Mouse (Mus musculus) G1E (cell line): ENCODE measurements around the gene Plcg1. TPM values are rescaled to one million over a fixed set of nuclear protein-coding genes. Genes with fewer than 3 reads are reported as not detected.

ENCODE experiments used
- ATAC-seq: 2 replicates; pipeline ENCODE4 v1.8.0; 2016; ENCODE audit warnings: mild to moderate bottlenecking; ENCODE audit not compliant: insufficient number of reproducible peaks, poor library complexity, low FRiP score, severe bottlenecking; ENCODE audit errors: extremely low read depth
- DNase-seq: peaks from one replicate; pipeline ENCODE4 v3.0.0; 2012; ENCODE audit warnings: low spot score
- H3K27me3 ChIP-seq: 2 replicates; pipeline ENCODE4 v1.6.1; 2012; ENCODE audit warnings: mild to moderate bottlenecking, low read length, inconsistent platforms; ENCODE audit not compliant: insufficient read depth
- H3K36me3 ChIP-seq: replicated peaks from 2 replicates; pipeline ENCODE3; 2012; ENCODE audit warnings: mild to moderate bottlenecking, inconsistent platforms
- H3K4me1 ChIP-seq: 2 replicates; pipeline ENCODE4 v1.6.1; 2012; ENCODE audit warnings: low read depth, low read length, inconsistent platforms, mixed read lengths; ENCODE audit not compliant: insufficient read depth
- H3K4me3 ChIP-seq: 2 replicates; pipeline ENCODE4 v1.5.1; 2012; ENCODE audit warnings: low read depth, mild to moderate bottlenecking, inconsistent platforms, low read length, moderate library complexity, mixed read lengths
- H3K9me3 ChIP-seq: replicated peaks from 2 replicates; pipeline ENCODE4 v1.6.1; 2012; ENCODE audit warnings: inconsistent platforms
- CTCF ChIP-seq: IDR thresholded peaks from 2 replicates; pipeline ENCODE4 v1.5.1; 2012; ENCODE audit warnings: low read depth, low read length, inconsistent platforms, mixed read lengths
- GATA1 ChIP-seq: IDR thresholded peaks from 2 replicates; pipeline ENCODE4 v1.6.1; 2012; ENCODE audit warnings: borderline replicate concordance, low read length, inconsistent platforms, mixed read lengths
- GATA2 ChIP-seq: IDR thresholded peaks from 2 replicates; pipeline ENCODE4 v1.6.1; 2012; ENCODE audit warnings: low read depth, low read length, inconsistent platforms, borderline replicate concordance
- POLR2AphosphoS5 ChIP-seq: IDR thresholded peaks from 2 replicates; pipeline ENCODE4 v1.6.1; 2012; ENCODE audit warnings: low read depth, low read length, inconsistent platforms; ENCODE audit not compliant: insufficient replicate concordance
- TAL1 ChIP-seq: conservative IDR thresholded peaks from 2 replicates; pipeline ENCODE4 v1.6.1; 2012; ENCODE audit warnings: low read depth, low read length, inconsistent platforms, mixed read lengths
- polyA plus RNA-seq: library from polyadenylated mRNA; stranded (reverse); fragments of >175 nt; gene quantifications from 2 replicates; pipeline ENCODE4 v1.2.3, GENCODE M21; 2012
- total RNA-seq, 2 experiments: library from RNA; stranded (forward) in 1 of 2; stranded (reverse) in 1 of 2; fragments of 200-1000 nt in 1 of 2; fragments of >200 nt in 1 of 2; fragmentation: Nextera tagmentation in 1 of 2; gene quantifications; 2 replicates each; pipeline ENCODE4 v1.2.3; 2014 to 2017

The Plcg1 gene
- total and polyA plus RNA-seq, 3 experiments: 4.1 to 31.5 (median 11.1) TPM

DNA sequence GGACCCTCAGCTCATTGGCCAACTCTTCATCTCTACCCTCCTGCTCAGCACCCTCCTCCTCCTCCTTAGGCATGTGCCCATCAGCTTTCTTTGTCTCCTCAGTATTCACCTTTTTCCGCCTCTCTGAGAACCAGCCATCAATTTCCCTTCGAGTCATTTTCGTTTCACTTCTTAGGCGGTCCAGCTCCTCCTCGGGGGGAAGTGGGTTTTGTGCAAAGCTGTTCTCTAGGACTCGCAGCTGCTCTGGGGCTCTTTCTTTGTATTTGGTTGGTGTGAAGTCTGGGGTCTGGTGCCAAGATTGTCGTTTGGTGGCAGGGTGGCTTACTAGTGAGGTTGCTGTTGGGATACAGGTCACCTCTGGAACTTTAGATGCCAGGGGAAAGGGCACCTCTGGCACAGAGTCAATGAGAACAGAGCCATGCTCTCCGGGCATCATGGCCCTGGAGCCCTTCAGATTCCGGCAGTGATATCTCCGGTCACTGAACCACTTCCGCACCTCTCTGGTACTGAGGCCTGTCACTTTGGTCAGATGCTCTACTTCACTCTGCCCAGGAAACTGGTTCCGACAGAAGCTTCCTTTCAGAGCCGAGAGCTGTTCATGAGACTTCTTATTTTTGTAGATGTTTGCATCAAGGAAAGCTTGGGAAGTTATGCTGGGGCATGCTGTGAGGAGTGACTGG is 49.2 kb downstream of the Plcg1 start:
- H3K4me3 ChIP-seq: no peak overlapping the region
- no peaks in the 10 kb centered on the region for H3K4me1 ChIP-seq
- 0 out of 2 replicates have a peak, but pooled peaks cover 2% of the 10 kb centered on the region for H3K9me3 ChIP-seq
- DNase-seq (no peak), ATAC-seq (no peak)
- no peaks in the 10 kb centered on the region for H3K27me3 ChIP-seq
- no peak for TF ChIP-seq GATA1
- TF ChIP-seq GATA2: no peak
- TF ChIP-seq TAL1: no peak
- TF ChIP-seq CTCF: no peak
- no peak for TF ChIP-seq POLR2AphosphoS5
- H3K36me3 ChIP-seq: peaks cover 29% of the 10 kb centered on the region

DNA sequence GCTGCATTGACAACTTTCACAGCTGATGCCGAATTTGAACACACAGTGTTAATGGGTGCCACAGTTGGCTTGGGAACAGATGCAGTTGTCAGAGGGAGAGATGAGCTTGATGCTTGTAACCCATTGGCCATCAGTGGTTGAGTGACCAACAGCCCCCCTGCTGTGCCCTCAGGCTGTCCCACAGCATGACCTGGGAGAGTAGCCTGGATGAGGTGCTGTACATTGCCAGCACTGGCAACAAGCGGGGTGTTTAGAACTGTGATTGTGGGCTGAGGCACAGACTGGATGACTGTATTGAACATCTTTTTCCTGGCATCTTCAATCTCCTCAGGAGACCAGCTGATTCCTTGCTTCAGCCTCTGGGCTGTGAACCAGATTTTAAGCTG is 49.7 kb downstream of the Plcg1 start:
- no peak for ATAC-seq
- Histone ChIP-seq H3K27me3 (no peaks in the 10 kb centered on the region), H3K4me3 (no peak overlapping the region), H3K4me1 (no peaks in the 10 kb centered on the region), H3K9me3 (0 out of 2 replicates have a peak, but pooled peaks cover 2% of the 10 kb centered on the region), H3K36me3 (peaks cover 29% of the 10 kb centered on the region)
- DNase-seq: no peak
- TF ChIP-seq GATA2: no peak
- no peak for TF ChIP-seq TAL1
- no peak for TF ChIP-seq GATA1
- no peak for TF ChIP-seq POLR2AphosphoS5
- no peak for TF ChIP-seq CTCF

DNA sequence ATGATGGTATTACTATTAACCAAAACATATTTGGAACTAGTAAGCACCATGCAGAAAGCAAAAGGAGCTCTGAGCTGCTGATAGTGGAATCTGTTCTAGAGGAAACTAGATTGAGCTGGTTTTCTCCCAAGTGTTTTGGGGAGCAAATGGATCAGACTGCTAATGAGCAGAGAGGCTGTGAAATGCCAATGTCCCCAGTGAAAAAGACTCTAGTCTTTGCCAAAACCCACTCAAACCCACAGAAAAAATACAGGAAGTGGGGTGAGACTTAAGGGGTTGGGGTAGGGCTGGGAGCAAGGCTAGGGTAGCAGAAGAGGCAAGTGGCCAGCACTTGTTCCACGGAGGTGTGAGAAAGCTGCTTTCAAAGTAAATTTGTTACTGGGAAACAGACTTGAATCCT is 55.2 kb downstream of the Plcg1 start:
- ATAC-seq: no peak
- TF ChIP-seq TAL1 (no peak), CTCF (no peak)
- H3K27me3 ChIP-seq: no peaks in the 10 kb centered on the region
- no peak for DNase-seq
- 0 out of 2 replicates have a peak, but pooled peaks cover 2% of the 10 kb centered on the region for H3K9me3 ChIP-seq
- no peak overlapping the region for H3K4me3 ChIP-seq
- H3K36me3 ChIP-seq: peaks cover 8% of the 10 kb centered on the region
- H3K4me1 ChIP-seq: peaks cover 15% of the 10 kb centered on the region

DNA sequence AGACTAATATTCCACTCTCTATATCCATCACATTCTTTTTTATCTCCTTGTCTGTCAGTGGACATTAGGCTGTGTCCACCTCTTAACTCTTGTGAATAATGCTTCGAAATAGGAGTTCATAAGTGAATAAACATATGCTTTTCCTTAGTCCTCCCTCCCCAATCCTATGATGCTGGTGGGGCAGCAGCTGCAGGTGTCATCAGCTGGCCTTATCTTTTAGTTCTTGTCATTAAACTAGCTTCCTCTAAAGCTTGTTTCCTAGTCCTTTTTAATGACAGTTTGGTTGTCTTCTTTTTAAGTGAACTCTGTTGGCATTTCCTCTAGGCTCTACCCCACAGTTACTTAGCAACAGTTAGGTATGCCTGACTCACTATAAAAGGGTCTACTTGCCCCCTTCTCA is 57.9 kb downstream of the Plcg1 start:
- H3K36me3 ChIP-seq: no peaks in the 10 kb centered on the region
- H3K9me3 ChIP-seq: no peaks in the 10 kb centered on the region
- TF ChIP-seq CTCF (no peak), TAL1 (no peak), GATA2 (no peak), GATA1 (no peak), POLR2AphosphoS5 (no peak)
- no peak for DNase-seq
- no peak overlapping the region for H3K4me3 ChIP-seq
- peaks cover 15% of the 10 kb centered on the region for H3K4me1 ChIP-seq
- ATAC-seq: no peak
- H3K27me3 ChIP-seq: no peaks in the 10 kb centered on the region

DNA sequence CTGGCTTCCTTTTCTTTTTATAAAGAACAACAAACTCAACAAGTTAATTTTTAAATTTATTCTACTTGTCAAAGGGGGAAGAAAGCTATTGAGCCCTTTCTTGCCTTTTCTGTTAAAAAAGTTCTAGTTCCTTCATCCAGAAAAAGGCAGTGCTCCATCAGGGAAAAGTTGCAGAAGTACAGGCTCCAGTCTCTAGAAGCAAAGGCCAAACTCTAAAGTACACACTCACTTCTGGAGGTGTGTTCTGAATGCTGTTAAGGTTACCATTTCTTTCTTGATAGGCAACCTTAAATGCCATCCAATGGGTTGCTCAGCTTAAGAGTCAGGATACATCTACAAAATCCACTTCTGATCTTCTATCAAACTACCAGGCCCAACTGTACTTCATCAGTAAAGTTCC is 58.6 kb downstream of the Plcg1 start:
- no peak overlapping the region for H3K4me3 ChIP-seq
- no peaks in the 10 kb centered on the region for H3K9me3 ChIP-seq
- TF ChIP-seq GATA2: no peak
- TF ChIP-seq POLR2AphosphoS5: no peak
- no peak for TF ChIP-seq CTCF
- TF ChIP-seq GATA1: no peak
- no peak for TF ChIP-seq TAL1
- H3K27me3 ChIP-seq: no peaks in the 10 kb centered on the region
- ATAC-seq: no peak
- no peak for DNase-seq
- no peaks in the 10 kb centered on the region for H3K36me3 ChIP-seq
- peaks cover 15% of the 10 kb centered on the region for H3K4me1 ChIP-seq

DNA sequence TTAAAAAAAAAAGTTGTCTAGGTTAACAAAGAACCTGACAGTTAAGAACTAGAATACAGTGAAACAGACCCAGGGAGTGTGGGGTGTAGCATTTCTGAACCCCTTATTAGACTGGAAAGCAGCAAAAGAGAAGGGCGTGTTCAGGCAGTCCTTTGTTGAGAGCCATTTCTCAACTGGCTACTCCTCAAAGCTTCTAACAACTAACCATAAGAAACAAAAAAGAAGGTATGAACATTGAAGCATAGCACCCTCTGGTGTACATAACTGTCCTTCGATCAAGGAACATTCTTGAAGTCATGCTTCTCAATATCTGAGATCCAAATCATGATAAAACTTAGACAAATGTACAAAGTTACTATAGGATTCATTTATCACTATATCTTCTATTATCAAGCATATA is 62.0 kb downstream of the Plcg1 start:
- ATAC-seq: no peak
- Histone ChIP-seq H3K27me3 (no peaks in the 10 kb centered on the region), H3K36me3 (no peaks in the 10 kb centered on the region), H3K4me3 (no peak overlapping the region), H3K9me3 (no peaks in the 10 kb centered on the region), H3K4me1 (peaks cover 15% of the 10 kb centered on the region)
- TF ChIP-seq CTCF (no peak), GATA1 (no peak), POLR2AphosphoS5 (no peak), GATA2 (no peak), TAL1 (no peak)
- DNase-seq: no peak

DNA sequence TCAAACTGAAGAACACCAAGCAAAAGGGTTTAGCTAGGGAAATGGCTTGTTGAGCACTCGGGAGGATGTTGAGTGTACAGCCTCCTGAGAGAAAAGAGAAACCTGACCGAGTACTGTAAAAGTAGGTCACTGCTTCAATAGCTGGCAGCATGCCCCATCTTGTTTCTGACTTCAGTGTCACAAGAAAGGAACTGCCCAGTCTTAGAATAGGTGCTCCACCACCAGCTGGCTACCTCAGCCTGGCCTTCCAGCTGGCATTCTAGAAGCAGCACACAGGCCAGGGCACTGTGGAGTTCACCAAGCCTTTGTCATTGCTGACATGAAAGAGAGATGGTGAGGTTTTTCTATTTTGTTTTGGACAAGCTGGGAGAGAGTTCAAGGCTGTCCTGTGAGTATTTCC is 65.9 kb downstream of the Plcg1 start:
- TF ChIP-seq POLR2AphosphoS5 (no peak), GATA1 (no peak), GATA2 (no peak), CTCF (no peak), TAL1 (no peak)
- H3K36me3 ChIP-seq: no peaks in the 10 kb centered on the region
- H3K4me3 ChIP-seq: no peak overlapping the region
- H3K9me3 ChIP-seq: no peaks in the 10 kb centered on the region
- no peaks in the 10 kb centered on the region for H3K27me3 ChIP-seq
- no peaks in the 10 kb centered on the region for H3K4me1 ChIP-seq
- DNase-seq: no peak
- ATAC-seq: no peak
